Mouse (Mus musculus) lung, adult 2 months (tissue): ENCODE data around the gene Smox.
A peak's percentile ranks its signal among the peaks of the same experiment; 100 is the strongest.

Experiments
- CTCF ChIP-seq: fragments of 200-500 bp; IDR thresholded peaks from 2 replicates; pipeline ENCODE4 v1.5.1; 2011; ENCODE audit warnings: mild to moderate bottlenecking, low read length, control low read depth; ENCODE audit not compliant: insufficient read depth
- POLR2A ChIP-seq: fragments of 200-500 bp; IDR thresholded peaks from 2 replicates; pipeline ENCODE4 v1.6.1; 2011; ENCODE audit warnings: low read depth, mild to moderate bottlenecking, control low read depth, low read length, borderline replicate concordance; ENCODE audit errors: extremely low read depth

- no peak for TF ChIP-seq POLR2A
- peak; percentile 65 for TF ChIP-seq CTCF
Observed at GRCm38 (mm10) chr2:131527061-131527460, 35.8 kb downstream of the Smox start.
